Comparison of ENCODE assay signal across 17 mouse cellular contexts in the genomic region with DNA sequence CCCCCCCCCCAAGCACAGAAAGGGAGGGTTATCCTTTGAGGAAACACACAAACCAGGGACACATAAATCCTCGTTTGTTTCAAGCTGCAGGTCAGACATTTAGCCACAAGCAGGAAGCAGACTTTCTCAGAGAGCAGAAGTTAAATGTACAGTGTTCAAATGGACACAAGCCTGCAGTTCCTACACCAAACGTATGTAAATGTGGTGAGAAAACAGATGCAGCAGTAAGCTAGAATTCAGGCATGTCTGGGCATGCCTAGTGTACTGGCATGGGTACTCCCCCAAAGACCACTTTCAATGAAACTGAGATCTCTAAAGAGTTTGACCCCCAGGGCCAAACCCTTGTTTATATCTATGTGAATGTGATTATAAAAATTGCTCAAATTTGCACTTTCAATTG.
DNase-seq lines count a peak whose midpoint lies in the region; ATAC-seq and TF ChIP-seq lines count a peak whose summit lies in the region.
"Had no signal": no experiment of that assay in that cellular context is flagged by ENCODE, and none has a peak within 500 bp of the region (broad histone marks: within the 10 kb centered on the region; RNA-seq: fewer than 3 reads in every experiment).

No protein-coding gene starts in this region.

- no peak overlapping the region for H3K9ac ChIP-seq in kidney, embryonic 16.5 days (replicated peaks; ENCODE audit: low read length)
- H3K9ac ChIP-seq in kidney, embryonic 14.5 days (ENCODE audit: low read depth, low read length): no peak overlapping the region
- no peak overlapping the region for H3K9ac ChIP-seq in ES-Bruce4 (ENCODE audit: low read depth, poor library complexity, severe bottlenecking)
- H3K9ac ChIP-seq: lung, embryonic 14.5 days; midbrain, embryonic 13.5 days; neural tube, embryonic 12.5 days had no signal

- no peak overlapping the region for H3K4me2 ChIP-seq in kidney, embryonic 16.5 days (replicated peaks; ENCODE audit: low read depth, low read length)
- no peak overlapping the region for H3K4me2 ChIP-seq in kidney, embryonic 14.5 days (replicated peaks; ENCODE audit: low read depth, low read length)
- H3K4me2 ChIP-seq: liver, embryonic 11.5 days; lung, embryonic 14.5 days; midbrain, embryonic 13.5 days; neural tube, embryonic 12.5 days had no signal

- no peak for DNase-seq in thymus, postnatal 10 days (ENCODE audit: low spot score in 2 of 2)
- DNase-seq in thymus, postnatal 0 days (ENCODE audit: low spot score): no peak
- DNase-seq: adrenal gland, postnatal 10 days; cerebellum, adult 11-12 months; gastrocnemius, postnatal 36 days; kidney, adult 18-20 months; lung, embryonic 14.5 days had no signal

- peak; percentile 53; the same call in 1 of the 2 replicates for ATAC-seq in kidney, embryonic 16.5 days (ENCODE audit: low FRiP score, low TSS enrichment)
- ATAC-seq in kidney, embryonic 14.5 days (ENCODE audit: low FRiP score, low TSS enrichment): no peak
- ATAC-seq in megakaryocyte progenitor cell, adult 5-6 weeks (replicated peaks; ENCODE audit: poor library complexity): peak; percentile 77
- ATAC-seq: activated CD4-positive, CD25-positive, alpha-beta regulatory T cell, adult 4 months; midbrain, embryonic 13.5 days had no signal

- H3K36me3 ChIP-seq in kidney, embryonic 16.5 days (ENCODE audit: insufficient read depth, low read length): no peaks in the 10 kb centered on the region
- no peaks in the 10 kb centered on the region for H3K36me3 ChIP-seq in kidney, embryonic 14.5 days (ENCODE audit: control insufficient read depth, insufficient read depth, low read length)
- H3K36me3 ChIP-seq in ES-Bruce4 (ENCODE audit: control insufficient read depth, insufficient read depth, low read length, poor library complexity, severe bottlenecking): no peaks in the 10 kb centered on the region
- H3K36me3 ChIP-seq: hindbrain, embryonic 10.5 days; midbrain, embryonic 13.5 days; neural tube, embryonic 12.5 days had no signal

- H3K9me3 ChIP-seq in kidney, embryonic 16.5 days (ENCODE audit: low read length): no peaks in the 10 kb centered on the region
- H3K9me3 ChIP-seq in kidney, embryonic 14.5 days (ENCODE audit: control insufficient read depth, low read length): no peaks in the 10 kb centered on the region
- no peaks in the 10 kb centered on the region for H3K9me3 ChIP-seq in ES-Bruce4 (replicated peaks; ENCODE audit: control insufficient read depth, insufficient read depth, low read length, poor library complexity, severe bottlenecking)
- H3K9me3 ChIP-seq: hindbrain, embryonic 10.5 days; midbrain, embryonic 13.5 days; neural tube, embryonic 12.5 days had no signal

- 22% methylated on average over 2 of the region's 2 CpGs for WGBS in kidney, embryonic 16.5 days
- 19% methylated on average over 2 of the region's 2 CpGs for WGBS in kidney, embryonic 14.5 days

- no peak for TF ChIP-seq POLR2A in ES-Bruce4 (IDR thresholded peaks at IDR 0.05; ENCODE audit: insufficient read depth, low read length)
- TF ChIP-seq POLR2A in bone marrow macrophage, adult 2 months (IDR thresholded peaks at IDR 0.05; ENCODE audit: borderline replicate concordance, low read depth, low read length): no peak

- H3K4me3 ChIP-seq in kidney, embryonic 16.5 days (ENCODE audit: low read length): no peak overlapping the region
- no peak overlapping the region for H3K4me3 ChIP-seq in kidney, embryonic 14.5 days (ENCODE audit: low read length)
- no peak overlapping the region for H3K4me3 ChIP-seq in ES-Bruce4 (ENCODE audit: low read depth, low read length)
- H3K4me3 ChIP-seq in bone marrow macrophage, adult 2 months (ENCODE audit: insufficient read depth, low read length): no peak overlapping the region
- H3K4me3 ChIP-seq: hindbrain, embryonic 10.5 days; midbrain, embryonic 13.5 days; neural tube, embryonic 12.5 days had no signal

- no peak for TF ChIP-seq CTCF in ES-Bruce4 (IDR thresholded peaks at IDR 0.05; ENCODE audit: low read depth, low read length)
- no peak for TF ChIP-seq CTCF in bone marrow macrophage, adult 2 months (IDR thresholded peaks at IDR 0.05; ENCODE audit: low read depth, low read length)

- TF ChIP-seq EP300 in ES-Bruce4 (IDR thresholded peaks at IDR 0.05; ENCODE audit: insufficient read depth, low read depth, low read length): no peak

- peaks cover 13% of the 10 kb centered on the region for H3K4me1 ChIP-seq in kidney, embryonic 16.5 days (ENCODE audit: insufficient read depth, low read length)
- H3K4me1 ChIP-seq in kidney, embryonic 14.5 days (ENCODE audit: control insufficient read depth, insufficient read depth, low read length): no peaks in the 10 kb centered on the region
- H3K4me1 ChIP-seq in ES-Bruce4 (ENCODE audit: control insufficient read depth, insufficient read depth, low read length): no peaks in the 10 kb centered on the region
- peaks cover 16% of the 10 kb centered on the region for H3K4me1 ChIP-seq in bone marrow macrophage, adult 2 months (ENCODE audit: control insufficient read depth, insufficient read depth, low read length)
- H3K4me1 ChIP-seq: hindbrain, embryonic 10.5 days; midbrain, embryonic 13.5 days; neural tube, embryonic 12.5 days had no signal

- H3K27me3 ChIP-seq in kidney, embryonic 16.5 days (ENCODE audit: insufficient read depth, low read length): no peaks in the 10 kb centered on the region
- no peaks in the 10 kb centered on the region for H3K27me3 ChIP-seq in kidney, embryonic 14.5 days (ENCODE audit: control insufficient read depth, insufficient read depth, low read length)
- H3K27me3 ChIP-seq in ES-Bruce4 (ENCODE audit: control insufficient read depth, insufficient read depth, low read length, poor library complexity, severe bottlenecking): no peaks in the 10 kb centered on the region
- H3K27me3 ChIP-seq: midbrain, embryonic 13.5 days; neural tube, embryonic 12.5 days had no signal

- no peak overlapping the region; the same call in 1 of the 2 replicates for H3K27ac ChIP-seq in kidney, embryonic 16.5 days (ENCODE audit: low read length)
- H3K27ac ChIP-seq in kidney, embryonic 14.5 days (ENCODE audit: low read depth, low read length): no peak overlapping the region
- peak overlapping the region; percentile 84 for H3K27ac ChIP-seq in ES-Bruce4 (ENCODE audit: insufficient read depth, low read length)
- H3K27ac ChIP-seq in bone marrow macrophage, adult 2 months (ENCODE audit: insufficient read depth, low read depth, low read length): peak overlapping the region; percentile 90
- H3K27ac ChIP-seq: hindbrain, embryonic 10.5 days; midbrain, embryonic 13.5 days; neural tube, embryonic 12.5 days had no signal

Comparison
In these comparisons a context has a peak if more than half of its experiments do, and no peak if none do; other contexts are left out.
1. H3K27ac ChIP-seq: peak in ES-Bruce4 (single experiment) and bone marrow macrophage, adult 2 months (single experiment); none in kidney, embryonic 16.5 days (single experiment) and kidney, embryonic 14.5 days (single experiment).